Mouse (Mus musculus) limb, embryonic 12.5 days (tissue): Measurements from ENCODE around the gene Crlf1. TPM values are rescaled to one million over a fixed set of nuclear protein-coding genes. Genes with fewer than 3 reads are reported as not detected.
A peak's percentile ranks its signal among the peaks of the same experiment; 100 is the strongest.

ENCODE experiments used
- ATAC-seq: fragments of 200-750 bp; cut with Nextera tagmentation; 2 replicates; pipeline ENCODE4 v1.8.0; 2017; ENCODE audit warnings: low read depth, moderate TSS enrichment; ENCODE audit not compliant: insufficient number of reproducible peaks, insufficient read depth, low FRiP score, low TSS enrichment
- H3K27ac ChIP-seq: fragments of 300-500 bp; sonication (generic); 2 replicates; pipeline ENCODE4 v1.5.1; 2016; ENCODE audit warnings: mild to moderate bottlenecking, moderate library complexity
- H3K27me3 ChIP-seq: fragments of 300-500 bp; sonication (generic); 2 replicates; pipeline ENCODE4 v1.6.1; 2016; ENCODE audit warnings: mild to moderate bottlenecking, moderate library complexity
- H3K36me3 ChIP-seq: fragments of 300-500 bp; sonication (generic); 2 replicates; pipeline ENCODE4 v1.6.1; 2016; ENCODE audit warnings: mild to moderate bottlenecking, moderate library complexity
- H3K4me1 ChIP-seq: fragments of 300-500 bp; sonication (generic); replicated peaks from 2 replicates; pipeline ENCODE4 v1.6.1; 2016
- H3K4me2 ChIP-seq: fragments of 300-500 bp; sonication (generic); 2 replicates; pipeline ENCODE4 v1.6.1; 2016; ENCODE audit warnings: mild to moderate bottlenecking, moderate library complexity
- H3K4me3 ChIP-seq: fragments of 300-500 bp; sonication (generic); replicated peaks from 2 replicates; pipeline ENCODE4 v1.5.1; 2016; ENCODE audit warnings: mild to moderate bottlenecking
- H3K9ac ChIP-seq: fragments of 300-500 bp; sonication (generic); replicated peaks from 2 replicates; pipeline ENCODE4 v1.6.1; 2016; ENCODE audit warnings: mild to moderate bottlenecking, moderate library complexity
- H3K9me3 ChIP-seq: fragments of 300-500 bp; sonication (generic); 2 replicates; pipeline ENCODE4 v1.6.1; 2016; ENCODE audit warnings: mild to moderate bottlenecking, moderate library complexity
- WGBS: fragments of 180-500 bp; shearing (Covaris S2); methylation state at CpG from one replicate; pipeline ENCODE4 v1.1.7; 2016; 5-methylcytosine and 5-hydroxymethylcytosine counted together
- polyA plus RNA-seq: library from polyadenylated mRNA; unstranded; fragments of >200 nt; fragmentation: Nextera tagmentation; extraction: Ambion mirVana; gene quantifications from 2 replicates; pipeline ENCODE4 v1.2.1, GENCODE M21; 2016

Crlf1 gene
- polyA plus RNA-seq, 1 experiment from 2014 or later, result 82.4 TPM

DNA sequence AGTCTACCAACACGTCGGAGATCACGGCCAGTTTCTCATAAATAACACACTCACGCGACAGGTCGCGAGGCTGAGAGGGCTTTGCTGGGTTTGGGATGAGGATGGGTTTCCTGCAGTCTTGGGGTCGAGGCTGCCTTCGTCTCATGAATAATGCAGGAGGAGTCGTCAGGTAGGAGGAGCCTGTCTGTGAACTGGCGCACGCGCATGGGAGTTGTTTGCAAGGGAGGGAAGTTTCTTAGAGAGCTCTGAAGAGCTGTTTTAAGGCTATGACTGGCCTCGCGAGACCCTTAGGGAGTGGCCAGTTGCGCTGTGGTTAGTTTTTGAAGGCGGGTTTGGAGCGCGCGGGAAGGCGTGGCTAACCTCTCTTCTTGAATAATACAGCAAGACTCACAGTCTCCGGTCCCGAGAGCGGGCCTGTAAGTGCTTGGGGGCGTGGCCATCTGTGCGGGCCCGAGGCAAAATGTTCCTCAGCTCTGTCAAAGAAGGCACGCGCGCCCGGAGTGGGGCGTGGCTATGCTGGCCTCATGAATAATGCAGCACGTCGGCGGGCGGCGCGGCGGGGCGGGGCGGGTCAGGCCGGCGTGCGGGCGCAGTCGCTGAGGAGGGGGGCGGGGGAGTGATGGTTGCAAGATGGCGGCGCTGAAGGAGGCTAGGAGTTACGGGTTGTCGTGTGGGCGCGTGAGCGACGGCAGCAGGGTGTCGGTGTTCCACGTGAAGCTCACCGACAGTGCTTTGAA is 46.3 kb downstream of the Crlf1 start, which contains the start of gene Ell:
TSS of gene Ell (plus strand) at position 381 of the 737 bp plus-strand sequence.
- peak within 1 kb of the TSS; percentile 89 for H3K27ac ChIP-seq
- H3K4me1 ChIP-seq, result peaks cover 27% of the 10 kb centered on the region
- H3K4me2 ChIP-seq, result peak within 1 kb of the TSS; percentile 84
- H3K9ac ChIP-seq, result peak within 1 kb of the TSS; percentile 84
- peak; percentile 90 for ATAC-seq
- peaks cover 37% of the 10 kb centered on the region for H3K36me3 ChIP-seq
- no peaks in the 10 kb centered on the region for H3K9me3 ChIP-seq
- H3K27me3 ChIP-seq, result no peaks in the 10 kb centered on the region
- peak within 1 kb of the TSS; percentile 74 for H3K4me3 ChIP-seq
- under 1% methylated on average over 58 of the region's 58 CpGs for WGBS

DNA sequence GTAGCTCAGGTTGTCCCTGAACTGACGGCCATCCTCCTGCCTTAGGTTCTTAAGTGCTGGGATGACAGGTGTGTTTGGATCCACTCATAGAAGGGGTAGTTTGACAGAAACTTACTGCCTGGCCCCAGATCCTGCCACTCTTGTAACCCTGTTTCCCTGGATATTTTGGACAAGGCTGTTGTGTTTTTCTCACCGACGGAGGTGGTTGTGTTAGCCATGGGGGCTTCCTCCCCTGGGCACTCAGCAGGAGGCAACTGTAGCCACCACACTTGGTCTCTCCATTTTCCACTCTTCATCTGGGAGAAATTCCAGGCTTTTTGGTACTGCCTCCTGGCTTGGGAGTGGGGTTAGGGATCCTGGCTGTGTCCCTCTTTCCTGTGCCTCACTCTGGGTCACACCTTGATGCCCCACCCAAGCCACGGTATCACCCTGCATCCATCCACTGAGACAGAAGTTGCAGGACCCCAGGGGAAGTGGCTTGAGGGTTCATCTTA is 47.1 kb downstream of the Crlf1 start:
- Histone ChIP-seq H3K9ac (peak overlapping the region; percentile 84), H3K27me3 (no peaks in the 10 kb centered on the region), H3K4me3 (peak overlapping the region; percentile 74), H3K4me2 (peak overlapping the region; percentile 84), H3K36me3 (peaks cover 29% of the 10 kb centered on the region), H3K4me1 (peaks cover 27% of the 10 kb centered on the region), H3K27ac (peak overlapping the region; percentile 89; the same call in 1 of the 2 replicates), H3K9me3 (no peaks in the 10 kb centered on the region)
- 17% methylated on average over 4 of the region's 4 CpGs for WGBS
- no peak for ATAC-seq

DNA sequence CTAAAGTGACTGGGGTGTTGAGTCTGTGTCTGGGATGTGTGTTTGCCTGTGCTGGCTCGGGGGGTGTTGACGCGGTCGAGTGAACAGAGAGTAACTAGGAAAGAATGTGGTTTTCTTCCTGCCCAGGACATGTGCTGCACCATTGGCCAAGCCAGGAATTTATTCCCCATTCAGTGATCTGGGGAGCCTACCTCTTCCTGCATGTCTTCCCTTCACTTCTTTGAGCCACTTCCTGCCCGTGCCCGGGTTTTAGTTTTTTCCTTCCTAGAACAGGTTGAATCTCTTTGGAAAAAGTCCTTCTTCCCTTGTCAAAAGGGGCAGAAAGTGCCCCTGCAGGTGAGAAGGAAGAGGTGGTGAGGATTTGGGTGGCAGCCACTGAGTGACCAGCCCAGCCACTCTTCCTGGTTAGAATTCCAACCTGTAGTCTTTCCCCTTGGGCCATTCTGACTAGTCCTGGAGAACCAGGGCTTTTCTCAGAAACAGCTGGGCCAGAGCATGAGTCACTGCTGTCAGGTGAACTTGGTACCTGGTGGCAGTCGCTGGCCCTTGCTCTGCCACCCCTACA is 47.6 kb downstream of the Crlf1 start:
- Histone ChIP-seq H3K27ac (no peak overlapping the region), H3K36me3 (peaks cover 24% of the 10 kb centered on the region), H3K9me3 (no peaks in the 10 kb centered on the region), H3K4me2 (peak overlapping the region; percentile 84), H3K4me1 (peaks cover 27% of the 10 kb centered on the region), H3K4me3 (peak overlapping the region; percentile 74), H3K9ac (peak overlapping the region; percentile 84), H3K27me3 (no peaks in the 10 kb centered on the region)
- 61% methylated on average over 7 of the region's 7 CpGs for WGBS
- ATAC-seq, result no peak

DNA sequence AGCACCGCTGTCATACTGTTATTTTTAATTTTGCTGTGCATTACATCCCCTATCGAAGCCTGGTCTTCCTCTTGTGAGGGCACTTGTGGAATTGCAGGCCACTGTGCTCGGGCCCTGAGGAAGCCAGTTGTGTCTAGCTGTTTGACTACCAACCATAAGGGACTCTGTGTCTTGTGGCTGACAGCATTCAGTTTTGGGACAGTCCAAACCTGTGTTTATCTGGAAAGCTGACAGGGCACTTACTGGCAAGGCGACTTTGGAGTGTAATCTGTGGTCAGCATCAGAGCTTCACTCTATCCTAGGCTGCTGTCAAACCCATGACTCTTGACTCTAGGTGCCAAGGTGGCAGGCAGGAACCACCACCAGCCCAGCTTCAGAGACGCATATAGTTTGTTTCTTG is 48.1 kb downstream of the Crlf1 start:
- H3K9ac ChIP-seq, result peak overlapping the region; percentile 84; the same call in 1 of the 2 replicates
- no peak for ATAC-seq
- H3K36me3 ChIP-seq, result peaks cover 19% of the 10 kb centered on the region
- peak overlapping the region; percentile 84 for H3K4me2 ChIP-seq
- WGBS, result 84% methylated on average over 5 of the region's 5 CpGs
- H3K27ac ChIP-seq, result no peak overlapping the region
- no peaks in the 10 kb centered on the region for H3K27me3 ChIP-seq
- H3K4me3 ChIP-seq, result peak overlapping the region; percentile 74
- H3K4me1 ChIP-seq, result peaks cover 27% of the 10 kb centered on the region
- no peaks in the 10 kb centered on the region for H3K9me3 ChIP-seq

DNA sequence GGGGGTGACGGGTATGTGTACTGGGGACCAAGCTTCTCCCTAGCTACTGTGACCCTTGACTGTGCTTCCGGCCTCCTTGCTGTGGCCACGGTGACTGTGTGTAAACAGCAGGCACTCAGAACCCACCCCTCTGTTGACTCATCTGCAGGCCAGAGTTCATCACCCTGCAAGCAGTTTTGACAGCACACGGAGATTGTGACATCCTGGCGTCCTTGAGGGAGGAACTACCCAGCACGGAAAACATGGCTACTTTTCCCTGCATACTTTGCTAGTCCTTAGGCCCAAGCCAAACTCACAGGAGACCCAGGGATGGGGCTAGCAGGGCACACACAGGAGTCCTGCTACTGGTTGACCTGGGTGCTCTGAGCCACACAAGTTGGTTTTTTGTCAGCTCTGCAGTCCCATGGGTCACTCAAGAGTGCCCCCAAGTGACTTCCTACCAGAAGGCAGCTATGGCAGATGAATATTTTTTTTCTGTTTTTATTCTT is 51.3 kb downstream of the Crlf1 start:
- WGBS, result 80% methylated on average over 6 of the region's 6 CpGs

DNA sequence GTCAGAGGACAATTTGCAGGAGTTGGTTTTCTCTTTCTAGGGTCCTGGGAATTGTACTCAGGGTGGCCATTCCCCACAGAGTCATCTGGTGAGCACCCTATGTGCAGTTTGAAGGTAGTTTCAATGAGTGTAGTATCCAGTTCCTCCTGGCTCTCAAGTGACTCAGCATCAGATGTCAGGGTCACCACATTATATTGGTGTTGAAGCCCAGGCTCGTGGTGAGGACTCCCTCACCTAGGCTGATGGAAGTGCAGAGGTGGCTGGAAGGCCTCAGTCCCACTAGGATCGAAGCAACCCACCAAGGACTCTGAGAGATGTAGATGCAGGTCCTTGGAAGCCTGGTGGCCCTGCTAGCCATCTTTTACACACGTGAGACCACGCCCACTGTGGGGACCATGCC is 53.5 kb downstream of the Crlf1 start:
- H3K27me3 ChIP-seq, result no peaks in the 10 kb centered on the region
- H3K9ac ChIP-seq, result no peak overlapping the region
- no peak overlapping the region for H3K4me2 ChIP-seq
- no peak overlapping the region for H3K4me3 ChIP-seq
- no peaks in the 10 kb centered on the region for H3K9me3 ChIP-seq
- ATAC-seq, result no peak
- H3K36me3 ChIP-seq, result 0 out of 2 replicates have a peak, but pooled peaks cover 11% of the 10 kb centered on the region
- H3K4me1 ChIP-seq, result 0 out of 2 replicates have a peak, but pooled peaks cover 4% of the 10 kb centered on the region
- no peak overlapping the region for H3K27ac ChIP-seq
- 81% methylated on average over 4 of the region's 4 CpGs for WGBS

More for the DNA sequence above, 51.3 kb downstream of the Crlf1 start:
- no peak overlapping the region for H3K4me3 ChIP-seq
- H3K9me3 ChIP-seq, result no peaks in the 10 kb centered on the region
- H3K27me3 ChIP-seq, result no peaks in the 10 kb centered on the region
- ATAC-seq, result no peak
- peaks cover 18% of the 10 kb centered on the region for H3K4me1 ChIP-seq
- no peak overlapping the region for H3K27ac ChIP-seq
- 0 out of 2 replicates have a peak, but pooled peaks cover 11% of the 10 kb centered on the region for H3K36me3 ChIP-seq
- no peak overlapping the region for H3K9ac ChIP-seq
- no peak overlapping the region for H3K4me2 ChIP-seq

DNA sequence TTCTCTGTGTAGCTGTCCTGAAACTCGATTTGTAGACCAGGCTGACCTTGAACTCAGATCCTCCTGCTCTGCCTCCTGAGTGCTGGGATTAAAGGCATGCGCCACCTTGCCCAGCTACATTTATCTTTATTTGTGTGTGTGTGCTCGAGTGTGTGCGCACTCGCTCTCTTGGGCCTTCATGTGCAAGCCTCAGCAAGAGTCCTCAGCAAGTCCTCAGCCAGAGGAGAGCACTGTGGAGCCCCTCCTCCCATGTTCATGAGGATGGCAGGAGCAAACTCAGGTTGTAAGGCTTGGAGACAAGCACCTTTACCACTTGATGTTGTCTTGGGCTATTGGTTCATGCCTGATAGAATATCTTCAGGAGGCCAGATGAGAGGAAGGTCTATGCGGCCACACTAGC is 54.8 kb downstream of the Crlf1 start:
- no peaks in the 10 kb centered on the region for H3K9me3 ChIP-seq
- no peak overlapping the region for H3K27ac ChIP-seq
- 87% methylated on average over 6 of the region's 6 CpGs for WGBS
- H3K9ac ChIP-seq, result no peak overlapping the region
- 0 out of 2 replicates have a peak, but pooled peaks cover 11% of the 10 kb centered on the region for H3K36me3 ChIP-seq
- no peaks in the 10 kb centered on the region for H3K27me3 ChIP-seq
- H3K4me3 ChIP-seq, result no peak overlapping the region
- no peak overlapping the region for H3K4me2 ChIP-seq
- H3K4me1 ChIP-seq, result no peaks in the 10 kb centered on the region
- ATAC-seq, result no peak

DNA sequence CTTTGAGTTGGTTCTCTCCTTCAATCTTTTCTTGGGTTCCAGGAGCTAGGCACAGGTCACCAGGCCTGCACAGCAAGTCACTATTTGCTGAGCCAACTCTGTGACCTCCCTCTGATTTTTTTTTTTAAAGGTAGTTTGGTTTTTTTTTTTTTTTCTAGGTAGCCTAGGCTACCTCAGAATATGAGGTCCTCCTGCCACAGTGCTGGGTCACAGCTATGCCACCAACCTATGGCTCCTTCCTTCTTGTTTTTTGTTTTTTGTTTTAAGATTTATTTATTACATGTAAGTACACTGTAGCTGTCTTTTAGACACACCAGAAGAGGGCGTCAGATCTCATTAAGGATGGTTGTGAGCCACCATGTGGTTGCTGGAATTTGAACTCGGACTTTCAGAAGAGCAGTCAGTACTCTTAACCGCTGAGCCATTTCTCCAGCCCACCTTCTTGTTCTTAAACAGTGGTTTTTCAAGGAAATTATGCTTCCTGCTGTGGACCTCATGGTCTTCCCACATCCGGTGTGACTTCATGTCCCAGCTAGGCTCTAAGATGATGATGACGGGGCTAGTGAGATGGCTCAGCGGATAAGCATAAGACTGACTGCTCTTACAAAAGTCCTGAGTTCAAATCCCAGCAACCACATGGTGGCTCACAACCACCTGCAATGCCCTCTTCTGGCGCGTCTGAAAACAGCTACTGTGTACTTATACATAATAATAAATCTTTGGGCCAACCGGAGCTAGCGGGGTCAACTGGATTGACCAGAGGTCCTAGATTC is 56.6 kb downstream of the Crlf1 start:
- H3K27ac ChIP-seq, result no peak overlapping the region
- H3K4me3 ChIP-seq, result no peak overlapping the region
- no peaks in the 10 kb centered on the region for H3K9me3 ChIP-seq
- no peaks in the 10 kb centered on the region for H3K27me3 ChIP-seq
- H3K4me2 ChIP-seq, result no peak overlapping the region
- WGBS, result 95% methylated on average over 10 of the region's 10 CpGs
- peaks cover 7% of the 10 kb centered on the region; the same call in 1 of the 2 replicates for H3K4me1 ChIP-seq
- ATAC-seq, result no peak
- 0 out of 2 replicates have a peak, but pooled peaks cover 4% of the 10 kb centered on the region for H3K36me3 ChIP-seq
- H3K9ac ChIP-seq, result no peak overlapping the region

DNA sequence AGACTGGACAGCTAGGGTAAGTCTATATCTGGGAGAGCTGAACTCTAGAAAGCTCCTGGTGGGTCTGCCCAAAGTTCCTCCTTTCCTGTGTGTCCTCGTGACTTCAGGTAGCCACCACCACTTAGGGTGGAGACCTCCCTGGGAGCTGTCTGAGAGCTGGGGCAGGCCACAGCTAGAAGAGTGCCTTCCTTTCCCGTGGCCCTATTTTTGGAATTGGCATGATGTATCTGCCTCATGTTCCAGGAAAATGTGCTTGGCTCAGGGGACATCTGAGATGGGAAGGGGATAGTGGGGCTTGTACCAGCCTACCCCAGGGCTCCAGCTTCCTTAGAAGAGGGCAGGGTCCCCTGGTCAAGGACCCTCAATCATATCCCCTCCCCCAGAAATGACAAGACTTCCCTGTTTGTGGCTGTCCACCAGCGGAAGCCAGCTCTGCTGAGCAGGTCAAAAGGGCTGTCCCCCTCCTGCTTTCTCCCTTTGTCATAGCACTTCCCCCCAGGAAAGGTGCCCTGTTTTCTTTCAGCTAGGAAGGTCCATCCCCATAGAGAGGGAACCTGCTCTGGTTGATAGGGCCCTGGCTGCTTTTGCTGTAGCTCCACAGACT is 58.7 kb downstream of the Crlf1 start:
- H3K9me3 ChIP-seq, result no peaks in the 10 kb centered on the region
- ATAC-seq, result no peak
- H3K36me3 ChIP-seq, result peaks cover 9% of the 10 kb centered on the region; the same call in 1 of the 2 replicates
- H3K9ac ChIP-seq, result no peak overlapping the region
- no peak overlapping the region for H3K4me3 ChIP-seq
- 76% methylated on average over 3 of the region's 3 CpGs for WGBS
- peaks cover 7% of the 10 kb centered on the region; the same call in 1 of the 2 replicates for H3K4me1 ChIP-seq
- no peak overlapping the region for H3K27ac ChIP-seq
- no peak overlapping the region for H3K4me2 ChIP-seq
- H3K27me3 ChIP-seq, result no peaks in the 10 kb centered on the region

DNA sequence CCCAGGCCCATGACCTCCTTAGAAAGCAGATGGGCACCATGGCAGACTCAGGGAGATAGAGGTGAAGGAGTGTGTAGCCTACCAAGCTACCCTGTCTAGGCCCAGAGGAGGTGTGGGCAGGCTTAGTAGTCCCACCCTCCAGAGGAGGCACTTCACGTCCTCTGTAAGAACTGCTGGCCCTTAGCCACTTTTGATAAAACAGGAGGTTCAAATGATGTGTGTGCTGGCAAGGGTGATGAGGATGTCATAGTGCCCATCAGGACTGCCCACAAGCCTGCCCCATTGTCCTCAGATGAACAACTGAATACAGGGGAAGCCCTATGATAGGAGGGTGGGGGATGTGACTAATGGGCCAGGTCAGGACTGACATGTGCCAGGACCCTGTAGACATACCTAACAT is 59.9 kb downstream of the Crlf1 start:
- peaks cover 9% of the 10 kb centered on the region; the same call in 1 of the 2 replicates for H3K36me3 ChIP-seq
- H3K4me1 ChIP-seq, result peaks cover 7% of the 10 kb centered on the region; the same call in 1 of the 2 replicates
- no peaks in the 10 kb centered on the region for H3K27me3 ChIP-seq
- no peaks in the 10 kb centered on the region for H3K9me3 ChIP-seq
- ATAC-seq, result no peak
- no peak overlapping the region for H3K4me2 ChIP-seq
- WGBS, result 76% methylated on average over 1 of the region's 1 CpGs
- H3K27ac ChIP-seq, result no peak overlapping the region
- no peak overlapping the region for H3K4me3 ChIP-seq
- H3K9ac ChIP-seq, result 0 out of 2 replicates have a peak overlapping the region, but pooled peaks have one; percentile 2
